Mouse (Mus musculus) ES-E14 (cell line): Measurements from ENCODE around the gene Ikzf4. TPM values are rescaled to one million over a fixed set of nuclear protein-coding genes. Genes with fewer than 3 reads are reported as not detected.
A peak's percentile ranks its signal among the peaks of the same experiment; 100 is the strongest.

Experiments used
- DNase-seq: peaks from one replicate; pipeline ENCODE4 v3.0.0-alpha.2; 2013; ENCODE audit warnings: low read depth, low spot score
- H3K27ac ChIP-seq: 2 replicates; pipeline ENCODE4 v1.5.1; 2012; ENCODE audit warnings: low read depth, mild to moderate bottlenecking, low read length, moderate library complexity, mixed read lengths; ENCODE audit not compliant: poor library complexity, insufficient read depth, severe bottlenecking
- H3K36me3 ChIP-seq: 2 replicates; pipeline ENCODE4 v1.6.1; 2012; ENCODE audit warnings: mild to moderate bottlenecking, low read length, moderate library complexity, mixed read lengths; ENCODE audit not compliant: control insufficient read depth, poor library complexity, insufficient read depth, severe bottlenecking
- H3K4me1 ChIP-seq, 2 experiments: fragments of 150-350 bp in 1 of 2; sonication (generic) in 1 of 2; 2 replicates each; pipeline ENCODE4 v1.6.1; 2012; ENCODE audit warnings: low read length in 2 of 2, mild to moderate bottlenecking in 1 of 2, mixed read lengths in 1 of 2; ENCODE audit not compliant: control insufficient read depth in 2 of 2, insufficient read depth in 2 of 2, poor library complexity in 1 of 2
- H3K4me3 ChIP-seq, 2 experiments: fragments of 150-350 bp in 1 of 2; sonication (generic) in 1 of 2; 2 replicates each; pipeline ENCODE4 v1.5.1; 2012; ENCODE audit warnings: low read length in 2 of 2, low read depth in 1 of 2, mild to moderate bottlenecking in 1 of 2, mixed read lengths in 1 of 2; ENCODE audit not compliant: insufficient read depth in 1 of 2, poor library complexity in 1 of 2, severe bottlenecking in 1 of 2
- H3K9ac ChIP-seq: 2 replicates; pipeline ENCODE4 v1.6.1; 2012; ENCODE audit warnings: low read depth, mild to moderate bottlenecking, low read length, mixed read lengths; ENCODE audit not compliant: poor library complexity, insufficient read depth, severe bottlenecking
- H3K9me3 ChIP-seq: fragments of 150-350 bp; sonication (generic); 2 replicates; pipeline ENCODE4 v1.6.1; 2012; ENCODE audit warnings: low read depth, mild to moderate bottlenecking, low read length; ENCODE audit not compliant: control insufficient read depth, insufficient read depth
- CHD2 ChIP-seq: IDR thresholded peaks from 2 replicates; pipeline ENCODE4 v1.6.1; 2014; ENCODE audit warnings: mild to moderate bottlenecking, low read depth, low read length, inconsistent platforms
- HCFC1 ChIP-seq: IDR thresholded peaks from 2 replicates; pipeline ENCODE4 v1.6.1; 2012; ENCODE audit warnings: low read length, inconsistent platforms, borderline replicate concordance; ENCODE audit not compliant: insufficient read depth
- MAFK ChIP-seq: IDR thresholded peaks from 2 replicates; pipeline ENCODE4 v1.6.1; 2014; ENCODE audit warnings: mild to moderate bottlenecking, low read depth, low read length, inconsistent platforms; ENCODE audit not compliant: insufficient read depth
- ZC3H11A ChIP-seq: IDR thresholded peaks from 2 replicates; pipeline ENCODE4 v1.6.1; 2012; ENCODE audit warnings: low read depth, mild to moderate bottlenecking, inconsistent platforms, low read length, borderline replicate concordance
- ZNF384 ChIP-seq: IDR thresholded peaks from 2 replicates; pipeline ENCODE4 v1.6.1; 2012; ENCODE audit warnings: low read depth, low read length, inconsistent platforms
- in situ Hi-C, 2 experiments: fragments of 600-800 bp; cut with MboI; formaldehyde crosslinking; loops; one replicate each; pipeline ENCODE4 v1.15.1; 2025; ENCODE audit warnings: low sequenced_read_pairs in 2 of 2, inconsistent platforms in 1 of 2; ENCODE audit not compliant: unreplicated experiment in 2 of 2
- total RNA-seq: library from RNA; depleted of rRNA; stranded (reverse); fragments of 300-350 nt; gene quantifications from 2 replicates; pipeline ENCODE4 v1.2.3, GENCODE M21; 2012

Ikzf4 gene
- total RNA-seq, 1 experiment: 1.9 TPM

DNA sequence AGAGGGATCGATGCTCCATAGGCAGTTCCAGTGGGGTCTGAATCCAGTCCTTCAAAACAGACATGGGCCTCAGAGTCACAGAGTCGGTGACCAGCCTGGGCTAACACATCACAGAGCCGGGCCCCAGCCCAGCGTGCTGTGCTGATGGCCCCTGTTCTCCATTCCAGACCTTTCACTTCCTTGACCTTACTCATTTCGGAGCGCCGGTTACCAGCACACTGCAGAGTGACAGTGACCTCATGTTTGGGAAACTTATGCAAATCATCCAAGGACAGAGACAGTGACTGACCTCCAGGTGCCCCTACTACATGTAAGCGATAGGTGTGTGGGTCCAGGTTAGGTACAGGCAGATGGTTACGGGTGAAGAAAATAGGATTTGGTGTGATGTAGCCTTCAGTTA is 25.4 kb upstream of the Ikzf4 start:
- no peaks in the 10 kb centered on the region for H3K9me3 ChIP-seq
- H3K4me3 ChIP-seq: no peak overlapping the region
- no peak overlapping the region for H3K9ac ChIP-seq
- no peak overlapping the region for H3K27ac ChIP-seq
- peaks cover 0 to 4% of the 10 kb centered on the region in 2 experiments; a peak in 2 of 4 replicates for H3K4me1 ChIP-seq
- no peak for TF ChIP-seq CHD2
- no peak for TF ChIP-seq ZNF384
- no peak for TF ChIP-seq ZC3H11A
- no peaks in the 10 kb centered on the region for H3K36me3 ChIP-seq
- no peak for DNase-seq
- in situ Hi-C loops: loop anchor here in 1 of 2 experiments (10.0 kb wide), 1 partner anchor 56 kb away; no protein-coding TSS in a partner anchor

DNA sequence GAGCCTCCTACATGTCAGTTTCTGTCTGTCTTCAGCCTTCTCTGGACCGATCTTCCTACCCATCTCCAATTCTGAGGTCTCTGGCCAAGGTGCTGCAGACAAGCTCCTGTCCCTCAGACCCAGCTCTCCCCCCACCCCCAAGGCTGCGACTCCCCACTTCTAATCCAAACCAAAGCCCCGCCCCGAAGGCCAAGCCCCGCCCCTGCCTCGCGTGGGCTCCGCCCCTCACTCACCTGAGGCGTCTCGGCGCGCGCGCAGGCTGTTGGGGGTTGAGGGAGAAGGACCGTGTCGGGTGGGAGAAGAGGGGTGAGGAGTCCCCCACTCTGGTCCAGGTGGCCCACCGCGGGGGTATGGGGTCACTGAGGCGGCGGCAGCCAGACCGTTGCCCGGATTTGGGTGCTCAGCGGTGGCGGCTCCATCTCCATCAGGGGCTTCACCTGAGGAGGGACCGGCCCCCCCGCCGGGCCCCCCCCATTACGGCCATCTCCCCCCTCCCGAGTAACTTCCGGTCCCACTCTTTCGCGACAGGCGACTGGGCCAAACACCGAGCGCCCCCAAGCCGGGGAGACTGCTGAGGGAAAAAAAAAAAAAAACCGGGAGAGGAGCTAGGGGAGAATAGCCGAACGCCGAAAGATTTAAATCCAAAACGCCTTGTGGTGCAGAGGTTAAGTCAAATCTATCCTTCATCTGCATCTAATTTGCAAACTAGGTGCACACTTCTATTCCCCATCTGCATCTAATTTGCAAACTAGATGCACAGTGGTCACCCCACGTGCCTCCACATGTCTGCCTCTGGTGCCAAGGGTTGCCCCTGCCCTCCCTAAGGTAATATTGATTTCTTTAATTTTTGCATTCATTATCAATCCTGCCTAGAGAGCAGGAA is 23.2 kb upstream of the Ikzf4 start:
- Histone ChIP-seq H3K4me1 (peaks cover 0 to 4% of the 10 kb centered on the region in 2 experiments; a peak in 2 of 4 replicates), H3K9ac (peak overlapping the region; percentile 73), H3K9me3 (no peaks in the 10 kb centered on the region), H3K4me3 (peak overlapping the region; percentile 75 to 80), H3K27ac (peak overlapping the region; percentile 54), H3K36me3 (no peaks in the 10 kb centered on the region)
- in situ Hi-C loops: no loop called here
- TF ChIP-seq ZC3H11A: no peak
- peak; percentile 49; the same call in 1 of the 2 replicates for TF ChIP-seq HCFC1
- no peak for TF ChIP-seq CHD2
- peak; percentile 100 for TF ChIP-seq ZNF384
- TF ChIP-seq MAFK: 0 out of 2 replicates have a peak, but pooled peaks have one; percentile 33
- no peak for DNase-seq

DNA sequence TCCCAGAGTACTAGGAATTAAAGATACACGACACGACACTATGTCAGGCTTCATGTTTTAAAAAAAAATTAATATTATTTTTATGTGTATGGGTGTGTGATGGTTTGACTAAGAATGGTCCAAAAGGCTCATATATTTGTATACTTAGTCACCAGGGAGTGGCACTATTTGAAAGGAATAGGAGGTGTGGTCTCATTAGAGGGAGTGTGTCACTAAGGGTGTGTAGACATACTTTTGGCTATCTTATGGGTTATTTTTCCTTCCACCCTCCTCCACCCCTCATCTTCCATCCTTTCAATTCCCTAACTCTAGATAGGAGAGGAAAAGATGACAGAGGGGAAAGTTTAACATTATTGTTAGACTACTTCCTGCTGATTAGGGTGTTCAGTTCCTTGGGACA is 20.0 kb upstream of the Ikzf4 start:
- no peak overlapping the region for H3K4me3 ChIP-seq
- H3K4me1 ChIP-seq: no peaks in the 10 kb centered on the region; a peak in 2 of 4 replicates
- H3K9me3 ChIP-seq: no peaks in the 10 kb centered on the region
- TF ChIP-seq CHD2 (no peak), ZC3H11A (no peak), HCFC1 (no peak), ZNF384 (no peak), MAFK (no peak)
- no peak overlapping the region for H3K27ac ChIP-seq
- no peak for DNase-seq
- no peaks in the 10 kb centered on the region for H3K36me3 ChIP-seq
- no peak overlapping the region for H3K9ac ChIP-seq
- in situ Hi-C loops: no loop called here

DNA sequence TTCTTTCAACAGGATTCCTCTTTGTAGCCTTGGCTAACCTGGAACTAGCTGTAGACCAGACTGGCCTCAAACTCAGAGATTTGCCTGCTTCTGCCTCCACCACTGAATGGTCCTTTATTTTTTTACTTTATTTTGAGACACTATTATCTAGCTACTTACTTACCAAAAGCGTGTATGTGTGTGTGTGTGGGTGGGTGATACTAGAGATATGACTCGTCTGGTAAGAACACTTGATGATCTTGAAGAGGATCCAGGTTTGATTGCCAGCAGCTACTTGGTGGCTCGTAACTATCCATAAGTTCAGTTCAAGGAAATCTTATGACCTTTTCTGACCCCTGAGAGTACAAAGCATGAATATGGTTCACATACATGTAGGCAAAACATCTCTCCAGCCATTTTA is 19.5 kb upstream of the Ikzf4 start:
- in situ Hi-C loops: no loop called here
- DNase-seq: no peak
- H3K36me3 ChIP-seq: no peaks in the 10 kb centered on the region

More for the DNA sequence above, 19.5 kb upstream of the Ikzf4 start:
- Histone ChIP-seq H3K4me1 (no peaks in the 10 kb centered on the region; a peak in 2 of 4 replicates), H3K4me3 (no peak overlapping the region), H3K9me3 (no peaks in the 10 kb centered on the region), H3K27ac (no peak overlapping the region), H3K9ac (no peak overlapping the region)
- TF ChIP-seq HCFC1: no peak
- no peak for TF ChIP-seq MAFK
- no peak for TF ChIP-seq ZNF384
- TF ChIP-seq CHD2: no peak
- no peak for TF ChIP-seq ZC3H11A
